Mouse (Mus musculus): Measurements from ENCODE around the gene Camta1.

DNA sequence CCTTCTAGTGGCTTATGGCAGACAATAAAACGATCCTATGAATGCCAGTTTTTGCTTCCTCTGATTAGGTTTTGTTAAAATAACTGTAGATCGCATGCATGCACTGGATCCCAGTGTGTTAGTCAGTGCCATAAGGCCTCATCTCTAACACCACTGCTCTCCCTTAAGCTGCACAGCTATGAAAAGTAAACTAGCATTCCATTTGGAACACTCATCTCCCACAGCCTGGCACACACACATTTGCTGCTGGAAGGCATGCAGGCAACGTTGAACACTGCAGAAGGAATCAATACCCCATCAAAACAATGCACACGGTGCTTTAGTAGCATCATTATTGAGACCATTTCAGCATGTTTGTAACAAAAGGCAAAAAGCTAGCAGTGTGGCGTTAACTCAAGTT, 68.0 kb downstream of the Camta1 start:
- no peak for TF ChIP-seq CTCF (IDR thresholded peaks at IDR 0.05; ENCODE audit: low read depth)
- TF ChIP-seq EP300 (IDR thresholded peaks at IDR 0.05; ENCODE audit: low read depth) = no peak
